Mouse (Mus musculus): ENCODE data around the gene Fgf4. TPM values are rescaled to one million over a fixed set of nuclear protein-coding genes. Genes with fewer than 3 reads are reported as not detected.

The Fgf4 gene
- polyA plus RNA-seq, 1 experiment from 2014 or later = 0.61 TPM

Other genes with a start within 250 kb of the Fgf4 start
- gene Ano1, start 95.4 kb upstream of the Fgf4 start, polyA plus RNA-seq (2015; fragmentation: Nextera tagmentation; extraction: Ambion mirVana) = 9.7 and 12.0 TPM in 2 replicates
- 0.06 and 0.12 TPM in 2 replicates for gene Fgf3, start 9.3 kb upstream of the Fgf4 start, polyA plus RNA-seq (2015; fragmentation: Nextera tagmentation; extraction: Ambion mirVana)
- not detected in 2 replicates for gene Fgf15, start 49.2 kb downstream of the Fgf4 start, polyA plus RNA-seq (2015; fragmentation: Nextera tagmentation; extraction: Ambion mirVana)
- 27.9 and 28.1 TPM in 2 replicates for gene LTO1, start 67.7 kb downstream of the Fgf4 start, polyA plus RNA-seq (2015; fragmentation: Nextera tagmentation; extraction: Ambion mirVana)
- 129 TPM in 2 replicates for gene Ccnd1, start 92.6 kb downstream of the Fgf4 start, polyA plus RNA-seq (2015; fragmentation: Nextera tagmentation; extraction: Ambion mirVana)